Mouse (Mus musculus) CH12.LX (cell line): ENCODE results near the gene Meis3. TPM values are rescaled to one million over a fixed set of nuclear protein-coding genes. Genes with fewer than 3 reads are reported as not detected.

Experiments used
- DNase-seq: peaks from one replicate; pipeline ENCODE4 v3.0.0-alpha.2; 2013; ENCODE audit errors: extremely low read depth
- H3K27ac ChIP-seq: 2 replicates; pipeline ENCODE4 v1.5.1; 2012; ENCODE audit warnings: low read depth, mild to moderate bottlenecking, control low read depth, moderate library complexity; ENCODE audit not compliant: insufficient read depth
- H3K27me3 ChIP-seq: replicated peaks from 2 replicates; pipeline ENCODE3; 2012; ENCODE audit warnings: inconsistent platforms
- H3K36me3 ChIP-seq, 2 experiments: replicated peaks in 1 of 2; 2 replicates each; pipeline versions ENCODE3 to v1.6.1; 2012; ENCODE audit warnings: inconsistent platforms in 1 of 2, low read length in 1 of 2, mild to moderate bottlenecking in 1 of 2, mixed read lengths in 1 of 2, moderate library complexity in 1 of 2; ENCODE audit not compliant: control insufficient read depth in 1 of 2, insufficient read depth in 1 of 2
- H3K4me1 ChIP-seq, 2 experiments: 2 replicates each; pipeline ENCODE4 v1.6.1; 2012; ENCODE audit warnings: inconsistent platforms in 1 of 2, moderate library complexity in 1 of 2; ENCODE audit not compliant: insufficient read depth in 2 of 2, control insufficient read depth in 1 of 2
- H3K4me2 ChIP-seq: 2 replicates; pipeline ENCODE4 v1.6.1; 2012; ENCODE audit warnings: low read depth, mild to moderate bottlenecking, control low read depth; ENCODE audit not compliant: poor library complexity, insufficient read depth, severe bottlenecking
- H3K4me3 ChIP-seq, 3 experiments: fragments of 150-350 bp in 1 of 3; sonication (generic) in 1 of 3; replicated peaks in 1 of 3; 2 replicates each; pipeline versions ENCODE3 to v1.5.1; 2011 to 2012; ENCODE audit warnings: low read depth in 2 of 3, low read length in 2 of 3, mild to moderate bottlenecking in 2 of 3, moderate library complexity in 2 of 3, control low read depth in 1 of 3, improper control_type of control experiment in 1 of 3, inconsistent platforms in 1 of 3, mixed read lengths in 1 of 3; ENCODE audit not compliant: poor library complexity in 1 of 3
- H3K79me2 ChIP-seq: replicated peaks from 2 replicates; pipeline ENCODE4 v1.6.1; 2012; ENCODE audit warnings: mild to moderate bottlenecking, moderate library complexity; ENCODE audit not compliant: control insufficient read depth, poor library complexity, insufficient read depth, severe bottlenecking; ENCODE audit errors: extremely low read depth
- H3K9ac ChIP-seq: 2 replicates; pipeline ENCODE4 v1.6.1; 2012; ENCODE audit warnings: low read depth, mild to moderate bottlenecking, control low read depth, moderate library complexity; ENCODE audit not compliant: insufficient read depth
- H3K9me3 ChIP-seq: replicated peaks from 2 replicates; pipeline ENCODE3; 2012; ENCODE audit warnings: low read length, inconsistent platforms, mixed read lengths
- BHLHE40 ChIP-seq: IDR thresholded peaks from 2 replicates; pipeline ENCODE4 v1.6.1; 2011; ENCODE audit warnings: mild to moderate bottlenecking, low read depth, low read length, improper control_type of control experiment
- CHD2 ChIP-seq: IDR thresholded peaks from 2 replicates; pipeline ENCODE4 v1.6.1; 2011; ENCODE audit warnings: low read length, improper control_type of control experiment
- E2F4 ChIP-seq: IDR thresholded peaks from 2 replicates; pipeline ENCODE4 v1.6.1; 2011; ENCODE audit warnings: low read depth, low read length, improper control_type of control experiment; ENCODE audit not compliant: insufficient replicate concordance
- EP300 ChIP-seq: IDR thresholded peaks from 2 replicates; pipeline ENCODE4 v1.6.1; 2011; ENCODE audit warnings: low read length, improper control_type of control experiment
- GABPA ChIP-seq: IDR thresholded peaks from 2 replicates; pipeline ENCODE4 v1.6.1; 2012; ENCODE audit warnings: low read depth, low read length, improper control_type of control experiment, inconsistent platforms; ENCODE audit not compliant: insufficient replicate concordance
- HCFC1 ChIP-seq: IDR thresholded peaks from 2 replicates; pipeline ENCODE4 v1.6.1; 2012; ENCODE audit warnings: low read depth, mild to moderate bottlenecking, inconsistent platforms, low read length, improper control_type of control experiment
- IRF4 ChIP-seq: IDR thresholded peaks from 2 replicates; pipeline ENCODE4 v1.6.1; 2014; ENCODE audit warnings: low read depth, mild to moderate bottlenecking, inconsistent platforms, low read length, improper control_type of control experiment
- JUN ChIP-seq: IDR thresholded peaks from 2 replicates; pipeline ENCODE4 v1.6.1; 2011; ENCODE audit warnings: low read depth, mild to moderate bottlenecking, low read length, improper control_type of control experiment, moderate library complexity; ENCODE audit not compliant: insufficient read depth
- JUND ChIP-seq: conservative IDR thresholded peaks from 2 replicates; pipeline ENCODE4 v1.6.1; 2011; ENCODE audit warnings: low read depth, low read length, improper control_type of control experiment
- KAT2A ChIP-seq: IDR thresholded peaks from 2 replicates; pipeline ENCODE4 v1.6.1; 2012; ENCODE audit warnings: low read length, improper control_type of control experiment, inconsistent platforms; ENCODE audit not compliant: insufficient replicate concordance
- MAFK ChIP-seq: IDR thresholded peaks from 2 replicates; pipeline ENCODE4 v1.6.1; 2011; ENCODE audit warnings: low read length, improper control_type of control experiment; ENCODE audit not compliant: insufficient replicate concordance
- MAX ChIP-seq: IDR thresholded peaks from 2 replicates; pipeline ENCODE4 v1.6.1; 2011; ENCODE audit warnings: low read length, improper control_type of control experiment
- MAZ ChIP-seq: IDR thresholded peaks from 2 replicates; pipeline ENCODE4 v1.6.1; 2012; ENCODE audit warnings: low read depth, mild to moderate bottlenecking, inconsistent platforms, low read length, improper control_type of control experiment, moderate library complexity
- MEF2A ChIP-seq: IDR thresholded peaks from 2 replicates; pipeline ENCODE4 v1.6.1; 2014; ENCODE audit warnings: low read depth, mild to moderate bottlenecking, inconsistent platforms, low read length, improper control_type of control experiment, borderline replicate concordance
- MXI1 ChIP-seq: IDR thresholded peaks from 2 replicates; pipeline ENCODE4 v1.6.1; 2011; ENCODE audit warnings: mild to moderate bottlenecking, low read depth, low read length, improper control_type of control experiment
- MYC ChIP-seq: IDR thresholded peaks from 2 replicates; pipeline ENCODE4 v1.6.1; 2011; ENCODE audit warnings: low read depth, mild to moderate bottlenecking, improper control_type of control experiment, low read length
- NELFE ChIP-seq: IDR thresholded peaks from 2 replicates; pipeline ENCODE4 v1.6.1; 2011; ENCODE audit warnings: low read depth, low read length, improper control_type of control experiment
- NRF1 ChIP-seq: IDR thresholded peaks from 2 replicates; pipeline ENCODE4 v1.6.1; 2014; ENCODE audit warnings: low read depth, mild to moderate bottlenecking, inconsistent platforms, low read length, improper control_type of control experiment, moderate library complexity
- PAX5 ChIP-seq: IDR thresholded peaks from 2 replicates; pipeline ENCODE4 v1.6.1; 2012; ENCODE audit warnings: low read length, inconsistent platforms, mixed read lengths
- POLR2AphosphoS2 ChIP-seq: IDR thresholded peaks from 2 replicates; pipeline ENCODE4 v1.6.1; 2011; ENCODE audit warnings: low read depth, low read length, improper control_type of control experiment
- RAD21 ChIP-seq: IDR thresholded peaks from 2 replicates; pipeline ENCODE4 v1.6.1; 2011; ENCODE audit warnings: low read depth, mild to moderate bottlenecking, low read length, improper control_type of control experiment, moderate library complexity
- RCOR1 ChIP-seq: conservative IDR thresholded peaks from 2 replicates; pipeline ENCODE4 v1.6.1; 2012; ENCODE audit warnings: low read depth, mild to moderate bottlenecking, inconsistent platforms, low read length, improper control_type of control experiment
- TCF12 ChIP-seq: IDR thresholded peaks from 2 replicates; pipeline ENCODE4 v1.6.1; 2014; ENCODE audit warnings: low read depth, mild to moderate bottlenecking, inconsistent platforms, low read length, improper control_type of control experiment
- ZMIZ1 ChIP-seq: IDR thresholded peaks from 2 replicates; pipeline ENCODE4 v1.6.1; 2012; ENCODE audit warnings: low read depth, mild to moderate bottlenecking, inconsistent platforms, low read length, improper control_type of control experiment
- ZNF384 ChIP-seq: IDR thresholded peaks from 2 replicates; pipeline ENCODE4 v1.6.1; 2012; ENCODE audit warnings: low read depth, low read length, improper control_type of control experiment, inconsistent platforms
- dilution Hi-C: fragments of 300-500 bp; cut with MboI; formaldehyde crosslinking; loops from 2 replicates; pipeline ENCODE4 v1.14.3; 2020; ENCODE audit warnings: low sequenced_read_pairs; ENCODE audit not compliant: extremely low pct_unique_long_range_greater_than_20kb, extremely low pct_ligation_motif_present
- in situ Hi-C: fragments of 300-500 bp; cut with MboI; formaldehyde crosslinking; loops from 3 replicates; pipeline ENCODE4 v1.14.3; 2019; ENCODE audit warnings: low sequenced_read_pairs, low pct_ligation_motif_present, low pct_unique_long_range_greater_than_20kb, mixed read lengths
- polyA plus RNA-seq: library from polyadenylated mRNA; unstranded; fragments of >175 nt; gene quantifications from 2 replicates; pipeline ENCODE4 v1.2.1, GENCODE M21; 2012; ENCODE audit warnings: low read depth; ENCODE audit not compliant: insufficient read length
- total RNA-seq, 2 experiments: library from RNA; depleted of rRNA; stranded (reverse); fragments of 300-350 nt in 1 of 2; fragments of >200 nt in 1 of 2; gene quantifications; 2 replicates each; pipeline ENCODE4 v1.2.3; 2012 to 2014

Gene Meis3
- total and polyA plus RNA-seq, 3 experiments = 7.9 to 11.8 (median 10.2) TPM

- DNase-seq = no peak
- Histone ChIP-seq H3K9me3 (no peaks in the 10 kb centered on the region), H3K4me1 (peaks cover 3 to 22% of the 10 kb centered on the region in 2 experiments; a peak in 3 of 4 replicates), H3K4me3 (no peak overlapping the region), H3K4me2 (no peak overlapping the region), H3K79me2 (no peaks in the 10 kb centered on the region), H3K36me3 (peaks cover 8 to 67% of the 10 kb centered on the region in 2 experiments), H3K27me3 (no peaks in the 10 kb centered on the region), H3K9ac (no peak overlapping the region), H3K27ac (no peak overlapping the region)
- dilution Hi-C loops = no loop called here
- TF ChIP-seq MAZ (no peak), GABPA (no peak), HCFC1 (no peak), CHD2 (no peak), JUN (no peak), NELFE (no peak), ZMIZ1 (no peak), BHLHE40 (no peak), MEF2A (no peak), TCF12 (no peak), RAD21 (no peak), MAFK (no peak), RCOR1 (no peak), NRF1 (no peak), PAX5 (no peak), MYC (no peak), EP300 (no peak), ZNF384 (no peak)
- in situ Hi-C loops = no loop called here
Measured at GRCm38 (mm10) chr7:16125829-16126228, 49.1 kb upstream of the Meis3 start.

GRCm38 (mm10) chr7:16128344-16128743 is 46.5 kb upstream of the Meis3 start:
- H3K27ac ChIP-seq = no peak overlapping the region
- H3K27me3 ChIP-seq = no peaks in the 10 kb centered on the region
- H3K4me3 ChIP-seq = no peak overlapping the region
- H3K79me2 ChIP-seq = no peaks in the 10 kb centered on the region
- in situ Hi-C loops (no loop called here), dilution Hi-C loops (no loop called here)
- no peaks in the 10 kb centered on the region for H3K9me3 ChIP-seq
- peaks cover 11 to 43% of the 10 kb centered on the region in 2 experiments for H3K4me1 ChIP-seq
- DNase-seq = no peak
- H3K9ac ChIP-seq = no peak overlapping the region
- no peak for TF ChIP-seq MAFK
- no peak for TF ChIP-seq E2F4
- TF ChIP-seq MXI1 = no peak
- TF ChIP-seq POLR2AphosphoS2 = no peak
- no peak for TF ChIP-seq BHLHE40
- no peak for TF ChIP-seq MAX
- no peak for TF ChIP-seq TCF12
- TF ChIP-seq MEF2A = no peak
- TF ChIP-seq JUND = no peak
- no peak for TF ChIP-seq IRF4
- TF ChIP-seq NELFE = no peak
- TF ChIP-seq KAT2A = no peak
- no peak for TF ChIP-seq ZMIZ1
- no peak for TF ChIP-seq MYC
- H3K36me3 ChIP-seq = peaks cover 8 to 60% of the 10 kb centered on the region in 2 experiments
- no peak overlapping the region for H3K4me2 ChIP-seq
